Mouse (Mus musculus) embryonic facial prominence, embryonic 15.5 days (tissue): ENCODE results near the gene Efcab11. TPM values are rescaled to one million over a fixed set of nuclear protein-coding genes. Genes with fewer than 3 reads are reported as not detected.

ENCODE experiments used
- ATAC-seq: fragments of 200-750 bp; cut with Nextera tagmentation; 2 replicates; pipeline ENCODE4 v1.8.0; 2017; ENCODE audit warnings: low read depth, moderate TSS enrichment; ENCODE audit not compliant: insufficient number of reproducible peaks, low FRiP score, low TSS enrichment
- H3K27ac ChIP-seq: fragments of 300-500 bp; sonication (generic); replicated peaks from 2 replicates; pipeline ENCODE4 v1.5.1; 2015; ENCODE audit warnings: mild to moderate bottlenecking, inconsistent platforms
- H3K27me3 ChIP-seq: fragments of 300-500 bp; sonication (generic); 2 replicates; pipeline ENCODE4 v1.6.1; 2015; ENCODE audit warnings: inconsistent platforms
- H3K36me3 ChIP-seq: fragments of 300-500 bp; sonication (generic); 2 replicates; pipeline ENCODE4 v1.6.1; 2015; ENCODE audit warnings: mild to moderate bottlenecking, inconsistent platforms
- H3K4me1 ChIP-seq: fragments of 300-500 bp; sonication (generic); 2 replicates; pipeline ENCODE4 v1.6.1; 2015; ENCODE audit warnings: inconsistent platforms
- H3K4me2 ChIP-seq: fragments of 300-500 bp; sonication (generic); replicated peaks from 2 replicates; pipeline ENCODE4 v1.6.1; 2015; ENCODE audit warnings: mild to moderate bottlenecking, inconsistent platforms
- H3K4me3 ChIP-seq: fragments of 300-500 bp; sonication (generic); replicated peaks from 2 replicates; pipeline ENCODE4 v1.5.1; 2015; ENCODE audit warnings: mild to moderate bottlenecking, inconsistent platforms
- H3K9ac ChIP-seq: fragments of 300-500 bp; sonication (generic); 2 replicates; pipeline ENCODE4 v1.6.1; 2015; ENCODE audit warnings: inconsistent platforms
- H3K9me3 ChIP-seq: fragments of 300-500 bp; sonication (generic); replicated peaks from 2 replicates; pipeline ENCODE4 v1.6.1; 2016; ENCODE audit warnings: inconsistent platforms
- WGBS: fragments of 180-500 bp; shearing (Covaris S2); methylation state at CpG from one replicate; pipeline ENCODE4 v1.1.7; 2015; 5-methylcytosine and 5-hydroxymethylcytosine counted together
- polyA plus RNA-seq: library from polyadenylated mRNA; unstranded; fragments of >200 nt; fragmentation: Nextera tagmentation; extraction: Ambion mirVana; gene quantifications from 2 replicates; pipeline ENCODE4 v1.2.1, GENCODE M21; 2015

Gene Efcab11
- polyA plus RNA-seq, 1 experiment from 2014 or later = 10.9 TPM

DNA sequence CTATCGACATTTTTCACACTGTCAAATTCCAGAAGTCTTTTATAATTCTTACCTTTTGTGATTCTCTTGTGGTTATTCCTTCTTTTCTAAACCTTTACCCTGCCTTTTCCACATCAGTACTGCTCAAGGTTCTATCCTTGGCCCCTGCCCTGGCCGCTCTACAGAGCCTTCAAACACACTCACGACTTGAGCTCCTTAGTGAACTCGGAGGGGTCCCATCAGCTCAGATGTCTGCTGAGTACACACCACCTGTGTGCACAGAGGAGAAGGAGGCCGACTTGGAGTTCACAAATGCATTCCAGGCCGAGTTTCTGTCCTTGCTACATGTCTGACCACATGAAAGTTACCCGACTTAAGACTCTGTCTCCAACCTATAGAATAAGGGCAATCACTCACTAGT is 113.2 kb downstream of the Efcab11 start:
- Histone ChIP-seq H3K4me2 (no peak overlapping the region), H3K9ac (no peak overlapping the region), H3K27ac (no peak overlapping the region), H3K4me1 (no peaks in the 10 kb centered on the region), H3K36me3 (no peaks in the 10 kb centered on the region), H3K9me3 (no peaks in the 10 kb centered on the region), H3K4me3 (no peak overlapping the region), H3K27me3 (no peaks in the 10 kb centered on the region)
- 83% methylated on average over 7 of the region's 7 CpGs for WGBS
- ATAC-seq = no peak

DNA sequence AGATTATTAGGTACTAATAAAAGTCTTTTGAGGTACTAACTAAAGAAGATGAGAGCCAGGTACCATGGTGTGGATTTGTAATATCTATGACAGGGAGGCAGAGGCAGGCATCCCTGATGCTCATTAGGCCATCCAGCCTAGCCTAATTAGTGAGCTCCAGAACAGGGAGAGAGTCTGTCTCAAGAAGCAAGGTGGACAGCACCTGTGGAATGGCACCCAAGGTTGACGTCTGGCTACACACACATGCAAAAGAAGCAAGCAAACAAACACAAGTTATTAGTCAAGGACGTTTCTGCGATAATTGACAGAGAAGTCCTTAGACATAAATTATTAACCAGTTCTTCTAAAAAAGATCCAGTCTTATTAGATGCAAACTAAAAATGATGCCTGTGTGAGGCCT is 114.6 kb downstream of the Efcab11 start:
- Histone ChIP-seq H3K9ac (no peak overlapping the region), H3K36me3 (no peaks in the 10 kb centered on the region), H3K9me3 (no peaks in the 10 kb centered on the region), H3K27me3 (no peaks in the 10 kb centered on the region), H3K4me3 (no peak overlapping the region), H3K4me2 (no peak overlapping the region), H3K27ac (no peak overlapping the region), H3K4me1 (no peaks in the 10 kb centered on the region)
- ATAC-seq = no peak
- WGBS = 85% methylated on average over 3 of the region's 3 CpGs

DNA sequence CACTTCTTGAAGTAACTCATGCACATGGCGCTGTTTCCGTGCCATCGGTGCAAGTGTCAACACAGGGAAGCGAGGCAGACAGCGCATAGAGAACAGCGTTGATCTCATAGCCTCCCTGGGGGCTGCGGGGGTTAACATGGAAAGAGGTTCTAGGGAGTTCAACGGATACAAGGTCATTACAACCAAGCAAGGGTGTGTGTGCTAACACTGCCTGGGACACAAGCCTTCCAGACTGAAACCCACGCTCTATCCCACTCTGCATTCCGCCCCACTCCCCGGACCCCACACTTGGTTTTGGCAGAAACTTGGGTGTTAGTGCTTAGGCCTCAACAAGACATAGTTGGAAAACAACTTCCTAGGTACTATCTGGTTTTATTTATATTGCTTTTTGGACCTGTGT is 116.5 kb downstream of the Efcab11 start:
- Histone ChIP-seq H3K9ac (no peak overlapping the region), H3K27me3 (no peaks in the 10 kb centered on the region), H3K36me3 (no peaks in the 10 kb centered on the region), H3K27ac (no peak overlapping the region), H3K4me2 (no peak overlapping the region), H3K4me1 (no peaks in the 10 kb centered on the region), H3K9me3 (no peaks in the 10 kb centered on the region), H3K4me3 (no peak overlapping the region)
- 93% methylated on average over 11 of the region's 11 CpGs for WGBS
- no peak for ATAC-seq

DNA sequence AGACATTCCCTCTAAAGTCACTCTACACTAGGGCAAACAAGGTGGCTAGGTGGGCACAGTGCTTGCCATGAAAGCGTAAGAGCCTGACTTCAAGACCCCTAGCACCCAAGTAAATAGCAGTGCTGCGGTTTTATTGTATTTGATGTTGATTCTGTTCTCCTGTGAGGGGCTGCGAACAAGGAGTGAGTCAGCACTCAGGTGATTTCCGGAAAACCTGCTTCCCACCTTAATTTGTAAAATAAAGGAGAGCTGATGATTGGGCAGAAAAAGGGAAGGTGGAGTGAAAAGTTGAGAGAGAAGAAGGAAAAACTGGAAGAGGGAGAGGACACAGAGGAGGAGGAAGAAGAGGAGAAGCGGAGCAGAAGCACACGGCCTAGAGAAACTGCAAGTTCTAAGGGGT is 118.3 kb downstream of the Efcab11 start:
- Histone ChIP-seq H3K9ac (no peak overlapping the region), H3K4me1 (no peaks in the 10 kb centered on the region), H3K4me3 (no peak overlapping the region), H3K4me2 (no peak overlapping the region), H3K27me3 (no peaks in the 10 kb centered on the region), H3K36me3 (no peaks in the 10 kb centered on the region), H3K27ac (no peak overlapping the region), H3K9me3 (no peaks in the 10 kb centered on the region)
- 91% methylated on average over 6 of the region's 6 CpGs for WGBS
- no peak for ATAC-seq

DNA sequence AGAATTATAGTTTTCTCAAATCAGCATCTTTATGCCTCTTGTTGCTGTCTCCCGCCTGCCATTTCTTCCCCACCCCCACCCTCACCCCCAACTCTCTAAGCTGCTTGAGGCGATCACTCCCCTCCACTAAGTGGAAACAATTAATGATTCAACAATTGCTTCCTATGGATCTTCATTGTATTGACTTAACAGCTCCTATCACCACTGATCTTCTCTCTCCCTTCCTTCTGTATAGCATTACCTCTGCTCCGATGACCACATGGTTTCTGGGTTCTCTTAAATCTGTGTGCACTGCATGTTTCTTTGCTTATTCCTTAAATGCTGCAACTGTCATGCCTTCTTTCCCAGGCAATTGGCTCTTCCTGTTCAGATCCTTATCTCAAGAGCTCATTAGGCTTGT is 120.2 kb downstream of the Efcab11 start:
- Histone ChIP-seq H3K4me2 (no peak overlapping the region), H3K27me3 (no peaks in the 10 kb centered on the region), H3K36me3 (no peaks in the 10 kb centered on the region), H3K4me3 (no peak overlapping the region), H3K4me1 (no peaks in the 10 kb centered on the region), H3K9ac (no peak overlapping the region), H3K27ac (no peak overlapping the region), H3K9me3 (no peaks in the 10 kb centered on the region)
- 78% methylated on average over 3 of the region's 3 CpGs for WGBS
- ATAC-seq = no peak

DNA sequence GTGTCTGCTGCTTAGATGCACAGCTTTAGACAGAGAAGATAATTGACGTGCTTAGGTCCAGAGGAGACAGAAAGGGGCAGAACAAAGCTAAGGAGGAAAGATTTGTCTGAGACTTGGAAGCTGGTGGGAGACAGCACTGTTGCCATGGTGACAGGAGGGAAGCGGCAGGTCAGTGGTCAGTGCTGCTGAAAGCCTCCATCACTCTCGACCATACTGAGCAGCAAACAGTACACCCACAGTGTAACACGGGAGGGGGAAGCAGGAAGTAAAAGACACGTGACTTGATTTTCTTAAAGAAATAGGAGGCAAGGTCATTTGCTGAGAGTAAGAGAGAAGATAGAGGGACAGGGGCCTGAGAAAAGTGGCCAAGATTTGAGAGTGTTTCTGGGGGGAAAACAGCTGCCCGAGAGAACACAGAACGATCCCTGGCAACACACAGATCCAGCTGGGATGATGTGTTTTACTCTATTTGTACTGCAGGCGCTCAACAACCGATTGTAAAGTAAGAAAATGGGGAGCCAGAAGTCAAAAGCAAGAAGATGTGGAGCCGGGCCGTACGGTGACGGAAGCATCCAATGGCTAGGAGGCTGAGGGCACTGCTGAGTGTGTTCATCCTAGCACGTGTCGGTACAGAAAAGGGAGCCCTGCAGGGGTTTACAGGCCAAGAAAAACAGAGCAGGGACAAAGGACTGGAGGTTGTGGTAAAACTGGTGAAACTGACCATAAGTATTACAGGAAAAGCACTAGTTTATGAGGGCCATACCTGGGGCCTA is 126.3 kb downstream of the Efcab11 start:
- 0 out of 2 replicates have a peak overlapping the region, but pooled peaks have one; percentile 34 for H3K27ac ChIP-seq
- peak overlapping the region; percentile 34; the same call in 1 of the 2 replicates for H3K4me2 ChIP-seq
- no peak for ATAC-seq
- no peaks in the 10 kb centered on the region for H3K9me3 ChIP-seq
- no peak overlapping the region for H3K4me3 ChIP-seq
- no peaks in the 10 kb centered on the region for H3K27me3 ChIP-seq
- H3K4me1 ChIP-seq = peaks cover 16% of the 10 kb centered on the region
- 67% methylated on average over 15 of the region's 15 CpGs for WGBS
- H3K9ac ChIP-seq = no peak overlapping the region
- no peaks in the 10 kb centered on the region for H3K36me3 ChIP-seq

DNA sequence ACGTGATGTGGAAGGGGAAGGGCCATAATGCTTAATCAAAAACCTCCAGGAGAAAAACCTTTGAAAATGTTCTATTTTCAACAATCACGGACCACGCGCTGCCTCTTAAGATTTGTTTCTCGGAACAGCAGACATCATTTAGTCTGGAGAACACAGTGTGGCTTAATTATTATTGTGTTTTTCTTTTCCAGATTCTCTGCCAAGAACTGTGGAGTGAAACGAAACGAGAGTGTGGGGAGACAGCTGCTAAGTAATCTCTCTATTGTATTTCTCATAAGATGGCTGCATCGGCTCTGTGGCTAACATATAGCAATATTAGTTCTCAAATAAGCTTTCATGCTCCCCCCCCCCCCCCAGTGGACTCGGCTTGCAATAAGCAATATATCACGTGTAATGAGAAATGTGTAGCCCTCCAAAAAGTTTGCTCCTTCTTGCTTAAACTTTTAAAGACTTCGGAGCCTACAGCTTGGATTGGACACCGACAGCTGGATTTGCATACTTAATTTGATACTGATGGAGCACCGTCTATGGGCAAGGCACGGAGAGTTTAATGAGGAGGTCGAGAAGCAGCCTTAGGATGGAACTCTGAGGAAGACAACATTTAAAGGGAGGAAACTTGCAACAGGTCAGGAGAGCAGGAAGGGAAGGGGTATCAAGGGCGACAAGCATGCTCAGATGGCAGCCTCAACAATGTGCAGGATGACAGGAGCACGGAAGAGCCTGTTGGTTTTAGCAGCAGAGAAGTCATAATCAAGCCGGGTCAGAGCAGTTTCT is 127.1 kb downstream of the Efcab11 start:
- Histone ChIP-seq H3K9me3 (no peaks in the 10 kb centered on the region), H3K27ac (0 out of 2 replicates have a peak overlapping the region, but pooled peaks have one; percentile 34), H3K4me2 (peak overlapping the region; percentile 34), H3K4me1 (peaks cover 20% of the 10 kb centered on the region), H3K36me3 (no peaks in the 10 kb centered on the region), H3K4me3 (peak overlapping the region; percentile 10; the same call in 1 of the 2 replicates), H3K9ac (no peak overlapping the region), H3K27me3 (no peaks in the 10 kb centered on the region)
- 33% methylated on average over 18 of the region's 18 CpGs for WGBS
- ATAC-seq = no peak

DNA sequence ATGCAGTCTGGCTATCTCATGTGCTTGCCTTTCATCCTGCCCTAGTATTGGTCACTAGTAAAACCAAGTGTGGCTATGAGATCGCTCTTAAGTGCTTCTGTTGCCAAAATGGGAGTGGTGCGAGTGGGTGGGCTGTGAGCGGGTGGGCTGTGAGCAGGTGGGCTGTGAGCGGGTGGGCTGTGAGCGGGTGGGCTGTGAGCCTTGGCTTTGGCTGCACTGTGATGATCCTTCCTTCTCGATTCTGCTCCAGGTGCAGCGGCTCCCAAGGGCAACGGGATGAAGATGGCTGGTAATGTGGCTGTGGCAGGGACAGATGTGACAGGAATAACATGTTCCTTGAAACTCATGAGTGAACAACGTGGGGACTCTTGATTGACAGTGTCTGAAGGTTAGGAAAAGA is 128.0 kb downstream of the Efcab11 start:
- WGBS = 86% methylated on average over 9 of the region's 9 CpGs
- H3K4me3 ChIP-seq = no peak overlapping the region
- ATAC-seq = no peak

DNA sequence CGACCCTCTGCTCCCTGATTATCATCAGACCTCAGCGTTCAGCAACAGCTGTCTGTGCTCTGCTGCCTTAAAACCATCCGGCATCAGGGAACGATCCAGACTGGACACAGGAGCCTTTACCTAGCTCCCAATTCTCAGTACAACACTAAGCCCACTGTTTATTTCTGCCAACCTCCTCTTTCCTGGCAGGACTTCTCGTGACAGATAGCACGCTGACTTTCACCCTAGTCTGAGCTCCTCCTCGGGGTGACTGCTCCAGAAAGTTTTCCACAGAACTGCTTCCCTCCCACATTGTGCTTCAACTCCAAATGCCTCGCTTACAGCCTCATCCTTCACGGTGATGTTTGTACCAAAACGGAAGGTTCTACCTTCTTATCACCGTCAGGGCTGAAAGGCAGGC is 131.3 kb downstream of the Efcab11 start:
- H3K4me1 ChIP-seq = peaks cover 18% of the 10 kb centered on the region
- no peak for ATAC-seq
- H3K27me3 ChIP-seq = no peaks in the 10 kb centered on the region
- 56% methylated on average over 11 of the region's 11 CpGs for WGBS
- no peak overlapping the region for H3K4me2 ChIP-seq
- H3K4me3 ChIP-seq = no peak overlapping the region
- H3K9me3 ChIP-seq = no peaks in the 10 kb centered on the region
- H3K27ac ChIP-seq = no peak overlapping the region
- H3K36me3 ChIP-seq = no peaks in the 10 kb centered on the region
- no peak overlapping the region for H3K9ac ChIP-seq

More for the DNA sequence above, 128.0 kb downstream of the Efcab11 start:
- Histone ChIP-seq H3K27me3 (no peaks in the 10 kb centered on the region), H3K9ac (no peak overlapping the region), H3K36me3 (no peaks in the 10 kb centered on the region), H3K4me1 (peaks cover 20% of the 10 kb centered on the region), H3K27ac (no peak overlapping the region), H3K4me2 (peak overlapping the region; percentile 34; the same call in 1 of the 2 replicates), H3K9me3 (no peaks in the 10 kb centered on the region)

DNA sequence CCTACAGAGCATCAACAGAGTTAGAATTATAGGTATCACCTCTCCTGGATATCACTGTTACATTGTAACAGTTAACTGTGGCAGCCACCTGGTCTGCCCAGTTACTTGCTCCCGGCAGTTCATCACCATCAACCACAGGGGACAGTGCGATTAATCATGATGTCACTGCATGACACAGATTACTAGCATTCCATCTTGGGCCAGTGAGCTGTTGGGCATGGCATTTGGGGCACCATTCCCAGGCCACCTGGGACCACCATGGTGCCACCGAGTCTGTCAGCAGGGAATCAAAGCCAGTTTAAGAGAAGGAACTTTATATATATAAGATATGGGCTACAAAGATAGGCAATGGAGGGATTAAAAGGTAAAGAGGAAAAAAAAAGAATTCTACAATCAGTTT is 134.8 kb downstream of the Efcab11 start:
- no peak overlapping the region for H3K4me3 ChIP-seq
- no peak overlapping the region for H3K9ac ChIP-seq
- no peaks in the 10 kb centered on the region for H3K36me3 ChIP-seq
- no peak for ATAC-seq
- H3K4me2 ChIP-seq = no peak overlapping the region
- 75% methylated on average over 3 of the region's 3 CpGs for WGBS
- H3K9me3 ChIP-seq = no peaks in the 10 kb centered on the region
- H3K4me1 ChIP-seq = 0 out of 2 replicates have a peak, but pooled peaks cover 6% of the 10 kb centered on the region
- H3K27me3 ChIP-seq = no peaks in the 10 kb centered on the region
- no peak overlapping the region for H3K27ac ChIP-seq

DNA sequence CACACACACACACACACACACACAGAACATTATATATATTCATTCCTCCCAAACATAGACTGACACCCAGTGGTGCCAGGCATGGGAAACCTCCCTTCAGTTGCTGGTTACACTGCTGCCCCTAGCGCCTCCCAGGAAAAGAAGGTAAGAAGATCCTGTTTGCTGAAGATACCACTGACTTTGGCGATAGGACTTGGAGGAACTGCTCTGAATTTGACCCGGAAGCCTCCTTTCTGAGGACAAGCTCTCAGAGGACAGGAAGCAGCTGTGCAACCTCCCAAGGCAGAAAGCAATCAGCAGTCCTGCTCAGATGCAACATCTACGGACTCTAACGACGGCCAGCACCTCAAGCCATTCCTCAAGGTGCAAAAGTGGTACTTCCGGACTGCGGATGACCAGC is 142.6 kb downstream of the Efcab11 start:
- 83% methylated on average over 8 of the region's 8 CpGs for WGBS

More for the DNA sequence above, 142.6 kb downstream of the Efcab11 start:
- no peaks in the 10 kb centered on the region for H3K9me3 ChIP-seq
- no peak overlapping the region for H3K4me2 ChIP-seq
- no peak overlapping the region for H3K27ac ChIP-seq
- no peaks in the 10 kb centered on the region for H3K36me3 ChIP-seq
- ATAC-seq = no peak
- no peak overlapping the region for H3K4me3 ChIP-seq
- H3K4me1 ChIP-seq = no peaks in the 10 kb centered on the region
- H3K27me3 ChIP-seq = no peaks in the 10 kb centered on the region
- H3K9ac ChIP-seq = no peak overlapping the region
